Mouse (Mus musculus): ENCODE measurements around the gene Sorbs2. TPM values are rescaled to one million over a fixed set of nuclear protein-coding genes. Genes with fewer than 3 reads are reported as not detected.

Sorbs2 gene
- 110 and 127 TPM in 2 replicates for polyA plus RNA-seq (2012; rRNA removed)

DNA sequence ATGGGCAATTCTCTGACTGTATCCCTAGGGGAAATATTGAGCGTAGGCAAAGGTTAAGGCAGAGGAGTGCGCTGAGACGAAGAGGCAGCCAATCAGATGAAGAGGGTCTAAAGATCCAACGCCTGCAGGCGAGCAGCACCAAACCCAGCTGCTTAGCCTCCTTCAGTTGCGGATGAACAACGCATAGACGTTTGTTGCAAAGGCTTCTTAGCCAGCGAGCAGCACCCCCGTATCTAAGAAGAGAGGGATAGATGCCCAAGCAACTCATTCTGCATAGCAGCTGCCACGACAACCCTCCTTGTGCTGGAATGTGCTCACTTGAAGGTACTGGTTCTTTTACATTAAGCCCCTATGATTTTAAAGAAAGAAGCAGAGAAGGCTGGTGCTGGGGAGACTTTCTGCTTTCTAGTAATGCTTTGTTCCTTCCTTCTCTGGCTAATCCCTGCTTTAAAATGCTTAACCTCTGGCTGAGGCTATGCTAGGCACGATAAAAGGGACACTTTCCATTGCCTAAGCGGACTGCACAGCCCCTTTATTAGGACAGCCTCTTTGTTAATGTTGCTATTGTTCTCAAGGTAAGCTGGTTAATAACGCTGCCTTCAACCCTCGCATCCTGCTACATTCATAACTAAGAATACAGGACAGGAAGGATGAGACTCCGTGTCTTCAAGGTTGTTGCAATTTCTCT, at the start of gene Sorbs2:
Gene Sorbs2, plus strand, starts transcription at position 155 of the 688 bp plus-strand sequence.
- DNase-seq (ENCODE audit: low spot score) = no peak

DNA sequence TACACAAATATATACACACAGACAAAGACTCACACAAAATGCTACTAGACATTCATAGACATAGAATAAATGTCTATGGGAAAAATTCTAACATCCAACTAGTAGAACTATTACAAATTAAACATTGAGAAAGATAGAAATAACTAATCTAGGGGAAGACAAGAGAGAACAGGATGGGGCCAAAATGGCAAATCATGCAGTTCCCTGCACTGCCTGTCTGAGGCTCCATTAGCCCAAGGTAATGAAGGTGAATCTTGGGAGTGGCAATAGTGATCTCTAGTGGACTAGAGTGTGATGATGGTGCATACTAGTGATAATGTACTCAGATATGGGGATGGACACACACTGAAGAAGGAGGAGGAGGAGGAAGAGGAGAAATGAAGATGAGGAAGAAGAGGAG, 49.7 kb upstream of the Sorbs2 start:
- DNase-seq (ENCODE audit: low spot score) = no peak

DNA sequence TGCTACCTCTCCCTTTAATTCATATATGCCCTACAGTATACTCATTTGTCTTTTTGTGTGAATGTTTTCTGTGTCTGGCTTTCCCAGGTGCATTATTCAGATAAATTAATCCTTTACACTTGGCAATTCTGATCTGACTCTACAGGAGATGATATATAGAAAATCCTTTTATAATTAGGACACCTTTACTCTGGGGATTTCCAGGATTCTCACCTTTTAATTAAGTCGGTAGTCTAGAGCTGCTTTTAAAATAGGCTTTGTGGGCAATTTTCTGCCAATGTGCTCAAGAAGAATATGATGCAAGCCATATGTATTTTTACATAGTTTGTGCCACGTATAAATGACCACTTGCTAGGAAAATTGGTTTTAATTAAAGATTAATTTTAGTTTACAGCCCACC, 38.6 kb upstream of the Sorbs2 start:
- DNase-seq (ENCODE audit: low spot score) = no peak

DNA sequence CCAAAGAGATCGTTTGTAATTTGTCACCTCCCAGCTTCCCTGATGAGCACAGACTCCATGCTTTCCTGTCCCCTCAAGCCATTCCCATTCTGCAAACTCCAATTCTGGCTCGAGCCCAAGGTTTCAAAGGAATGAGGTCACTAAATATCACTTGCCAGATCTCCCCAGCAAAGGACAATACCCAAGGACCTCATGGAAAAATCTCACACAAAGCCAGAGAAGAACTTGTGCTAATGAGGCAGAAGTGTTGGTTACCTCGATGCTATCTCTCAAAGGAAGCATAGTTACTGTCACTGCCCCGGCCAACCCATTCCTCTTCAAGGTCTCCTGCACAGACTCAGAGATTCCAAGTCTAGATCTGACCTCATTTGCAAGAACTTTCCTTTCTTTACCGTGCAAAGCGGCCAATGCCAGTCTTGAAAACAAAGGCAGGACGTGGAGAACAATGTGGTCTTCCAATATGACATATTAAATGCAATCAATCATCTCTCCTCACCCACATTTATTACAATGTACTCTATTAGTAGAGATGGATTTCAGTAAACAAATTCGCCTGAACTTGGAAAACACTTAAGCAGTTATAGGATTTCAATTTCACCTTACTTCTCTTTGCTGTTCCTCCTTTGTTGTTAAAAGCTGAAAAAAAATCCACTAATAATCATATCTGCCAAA, 37.9 kb upstream of the Sorbs2 start:
- no peak for DNase-seq (ENCODE audit: low spot score)

DNA sequence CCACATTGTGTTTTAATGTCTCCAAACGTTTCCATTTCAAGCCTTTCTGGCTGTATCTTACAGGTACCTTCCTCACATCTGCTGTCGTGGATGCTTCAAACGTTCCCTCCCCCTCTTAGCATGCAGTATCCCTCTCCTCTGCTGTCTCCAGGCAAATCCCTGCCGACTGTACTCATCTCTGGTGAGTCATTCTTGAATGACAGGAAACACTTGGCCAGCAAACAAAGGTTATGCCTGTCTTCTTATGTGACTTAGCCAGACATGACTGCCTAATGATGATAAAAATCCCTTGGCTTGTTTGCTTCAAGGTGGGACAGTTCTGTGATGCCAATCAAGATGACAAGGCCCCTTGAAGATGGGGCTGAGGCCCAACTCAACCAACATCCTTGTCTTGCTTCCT, 26.7 kb upstream of the Sorbs2 start:
- DNase-seq (ENCODE audit: low spot score) = no peak

DNA sequence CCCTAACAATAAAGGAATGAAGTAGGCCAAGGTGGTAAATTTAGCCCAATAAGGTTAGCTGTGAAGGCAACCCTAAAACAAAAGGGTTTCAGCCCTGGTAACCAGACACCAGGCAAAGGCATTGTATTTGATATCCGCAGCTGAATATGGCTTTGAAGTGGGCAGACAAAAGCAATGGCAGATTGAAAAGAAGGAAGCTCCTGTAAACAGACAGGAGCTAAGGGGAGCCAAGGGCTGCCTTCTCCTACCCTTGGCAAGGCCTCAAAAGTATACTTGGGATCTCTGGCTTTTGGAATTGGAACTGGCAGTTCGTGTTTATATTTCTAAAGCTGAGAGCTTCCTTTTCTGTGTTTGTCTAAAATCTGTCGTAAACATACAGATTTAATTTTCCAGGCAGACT, 21.3 kb upstream of the Sorbs2 start:
- no peak for DNase-seq (ENCODE audit: low spot score)

DNA sequence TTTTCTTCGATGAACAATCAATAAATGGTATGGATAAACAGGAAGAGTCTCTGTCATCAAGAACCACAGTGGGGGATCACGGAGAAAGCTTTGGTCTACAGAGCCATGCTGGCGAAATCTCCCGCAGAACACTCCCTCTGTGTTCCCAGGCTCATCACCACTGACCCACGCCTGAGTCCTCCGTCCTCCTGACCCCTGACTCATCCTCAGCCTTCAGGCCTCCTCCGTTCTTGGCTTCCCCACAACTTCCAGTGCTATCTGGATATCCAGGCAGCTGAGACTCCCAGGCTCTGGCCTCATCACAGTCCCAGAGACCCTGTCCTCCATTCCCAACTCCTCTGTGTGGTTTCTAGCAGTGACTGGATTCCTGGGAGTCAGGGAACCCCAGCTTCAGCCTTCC, 3.6 kb upstream of the Sorbs2 start:
- no peak for DNase-seq (ENCODE audit: low spot score)

DNA sequence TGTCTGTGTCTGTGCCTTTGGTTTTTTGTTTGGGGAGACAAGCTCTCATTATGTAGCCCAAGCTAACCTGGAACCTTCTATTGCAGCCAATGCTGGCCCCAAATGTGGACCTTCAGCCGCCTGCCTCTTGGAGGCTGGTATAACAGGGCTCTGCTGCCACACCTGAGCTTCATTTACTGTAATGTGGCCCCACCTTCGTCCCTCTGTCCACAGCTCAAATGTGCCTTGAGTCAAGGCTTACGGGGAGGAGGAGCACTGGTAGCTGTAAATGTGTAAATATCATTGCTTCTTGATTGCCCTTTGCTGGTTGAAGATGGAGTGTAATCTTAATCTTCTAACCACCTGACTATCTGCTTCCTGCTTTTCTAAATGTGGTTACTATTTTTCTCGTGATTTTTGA, 1.2 kb upstream of the Sorbs2 start:
- DNase-seq (ENCODE audit: low spot score) = no peak

DNA sequence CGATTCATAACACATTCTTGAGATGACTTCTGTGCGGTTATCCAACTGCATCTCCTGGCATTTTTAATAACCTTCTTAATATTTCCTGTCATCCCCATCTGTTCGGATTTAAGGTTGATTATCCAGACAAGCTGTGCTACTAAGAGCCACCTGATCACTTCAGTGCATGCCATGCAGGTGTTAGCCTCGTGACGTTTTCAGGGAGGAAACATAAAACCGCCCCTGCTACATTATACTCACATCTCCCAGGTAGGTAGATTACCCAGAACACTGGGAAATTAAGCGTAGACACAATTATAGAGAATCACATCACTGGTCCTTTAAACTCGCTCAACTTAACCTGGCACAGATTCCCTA, 333 bp upstream of the Sorbs2 start:
- no peak for DNase-seq (ENCODE audit: low spot score)

DNA sequence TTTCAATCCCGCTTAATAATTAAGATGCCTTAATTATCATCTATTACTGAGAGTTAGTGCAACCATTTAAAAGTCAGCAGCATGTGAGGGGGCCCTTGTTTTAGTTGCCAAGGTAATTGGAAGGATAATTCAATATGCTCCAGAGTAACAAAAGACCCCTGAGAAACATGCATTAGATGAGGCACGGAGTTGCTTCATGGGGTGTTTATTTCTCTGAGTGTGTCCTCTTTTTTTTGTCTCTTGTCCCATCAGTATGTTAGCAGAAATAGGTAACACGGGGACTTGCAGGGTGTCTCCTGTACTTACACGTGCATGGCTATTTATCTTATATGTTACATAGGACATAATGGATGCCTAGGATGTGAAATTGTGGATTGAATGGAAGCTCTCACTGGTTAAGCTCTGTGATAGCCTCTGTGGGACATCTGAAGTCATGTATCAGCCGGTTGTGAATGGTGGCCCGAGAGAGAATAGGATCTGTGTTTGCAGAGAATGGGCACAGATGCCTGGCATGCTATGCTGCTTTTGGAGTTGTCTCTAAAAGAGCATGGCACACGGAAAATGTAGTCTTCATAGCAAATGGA, 1.0 kb downstream of the Sorbs2 start:
- DNase-seq (ENCODE audit: low spot score) = no peak

DNA sequence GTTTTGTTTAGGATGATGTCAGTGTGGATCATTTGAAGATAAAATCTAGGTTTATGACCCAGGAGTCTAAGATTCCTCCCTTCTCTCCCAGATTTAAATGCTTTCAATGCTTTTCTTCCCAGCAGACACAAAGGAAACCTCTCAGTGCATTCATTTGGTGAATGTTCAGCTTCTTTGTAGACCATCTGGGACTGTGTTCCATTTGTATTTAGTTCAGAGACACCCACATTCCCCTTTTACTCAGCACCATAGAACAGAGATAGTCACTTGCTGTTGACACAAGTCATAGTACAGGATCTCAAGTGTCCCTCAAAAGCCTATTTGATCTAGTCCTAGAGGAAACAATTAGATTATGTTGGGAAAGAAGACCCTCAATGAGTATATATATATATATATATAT, 4.8 kb downstream of the Sorbs2 start:
- DNase-seq (ENCODE audit: low spot score) = no peak

DNA sequence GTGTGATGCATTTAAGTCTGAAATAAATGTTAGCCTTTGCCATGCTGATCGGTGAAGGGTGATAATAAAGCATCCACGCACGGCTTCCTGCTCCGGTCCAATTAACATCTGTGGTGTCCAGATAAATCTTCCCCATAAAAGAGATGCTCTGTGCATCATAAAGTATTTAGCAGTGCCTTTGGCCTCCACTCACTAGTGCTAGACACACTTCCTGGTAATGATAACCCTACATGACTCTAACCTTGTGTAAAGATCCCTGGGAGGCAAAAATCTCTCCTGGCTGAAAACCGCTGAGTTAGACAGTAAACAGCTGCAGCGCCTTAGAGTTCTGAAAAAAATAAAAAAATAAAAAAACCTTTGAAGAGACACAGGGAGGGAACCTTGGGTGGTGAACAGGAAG, 14.0 kb downstream of the Sorbs2 start:
- DNase-seq (ENCODE audit: low spot score) = no peak

DNA sequence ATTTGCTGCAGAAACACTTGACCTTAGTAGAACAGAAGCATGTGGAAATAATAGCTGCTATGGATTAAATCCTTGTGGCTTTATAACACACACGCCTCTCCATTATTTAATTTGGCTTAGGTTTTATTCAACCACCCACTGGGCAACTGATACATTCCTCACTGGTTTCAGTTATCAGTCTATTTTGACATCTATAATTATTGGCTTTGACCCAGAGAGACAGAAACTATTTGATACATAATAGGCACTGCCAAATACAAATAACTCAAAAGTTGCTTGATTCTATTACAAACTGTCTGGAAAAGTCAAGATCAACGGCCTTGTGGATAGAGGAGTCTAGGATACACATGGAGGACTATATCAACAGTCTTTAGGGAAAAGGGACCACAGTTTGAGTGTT, 20.1 kb downstream of the Sorbs2 start:
- DNase-seq (ENCODE audit: low spot score) = no peak

DNA sequence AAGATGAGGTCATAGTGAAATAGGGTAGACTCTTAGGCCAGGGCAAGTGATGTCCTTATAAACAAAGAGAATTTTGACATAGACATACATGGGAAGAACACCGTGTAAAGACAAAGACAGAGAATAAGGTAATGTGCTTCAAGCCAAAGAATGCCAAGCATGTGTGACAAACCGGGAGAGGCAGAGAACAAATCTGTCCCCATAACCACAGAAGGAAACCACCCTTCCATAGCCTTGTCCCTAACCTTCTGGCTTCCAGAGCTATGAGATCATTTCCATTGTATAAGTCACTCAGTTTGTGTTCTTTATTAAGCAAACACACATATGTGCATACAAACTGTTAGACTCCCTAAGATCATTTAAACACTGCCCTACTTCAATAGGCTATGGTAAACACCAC, 21.3 kb downstream of the Sorbs2 start:
- no peak for DNase-seq (ENCODE audit: low spot score)

DNA sequence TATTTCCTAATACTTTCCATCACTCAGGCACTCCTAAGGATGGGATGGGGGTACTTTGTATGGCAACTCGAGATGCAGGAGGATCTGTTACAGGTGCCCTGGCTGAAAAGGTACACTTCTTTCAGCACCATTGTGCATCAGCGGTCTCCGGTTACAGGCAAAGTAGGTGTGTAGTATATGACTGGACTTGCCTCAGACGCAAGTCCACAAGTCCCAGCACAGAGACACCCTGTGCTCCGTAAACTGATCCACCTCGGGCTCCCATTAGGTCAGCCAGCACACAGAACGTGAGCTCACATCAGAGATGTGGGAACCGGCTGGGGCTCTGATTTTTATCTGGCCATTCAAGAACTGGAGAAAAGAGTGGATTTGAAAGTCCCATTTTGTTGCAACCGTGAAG, 29.0 kb downstream of the Sorbs2 start:
- DNase-seq (ENCODE audit: low spot score) = peak; percentile 21

DNA sequence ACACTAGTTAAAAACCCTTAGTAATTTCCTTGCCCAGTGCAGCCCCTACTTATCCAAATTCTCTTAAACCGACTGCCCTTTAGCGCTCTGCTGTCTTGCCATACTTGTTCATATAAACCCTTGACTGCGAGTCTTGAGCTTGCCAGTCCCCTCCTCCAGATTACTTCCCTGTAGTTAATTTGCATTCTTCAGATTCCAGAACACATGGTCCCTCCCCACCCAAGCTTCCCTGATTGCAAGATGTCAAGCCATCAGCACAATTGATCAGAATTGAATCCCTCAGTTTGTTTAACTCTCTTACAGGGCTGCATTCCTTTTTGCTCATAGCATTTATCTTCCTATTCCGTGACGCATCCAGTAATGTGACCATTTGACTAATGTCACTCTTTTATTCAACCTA, 32.9 kb downstream of the Sorbs2 start:
- DNase-seq (ENCODE audit: low spot score) = no peak

DNA sequence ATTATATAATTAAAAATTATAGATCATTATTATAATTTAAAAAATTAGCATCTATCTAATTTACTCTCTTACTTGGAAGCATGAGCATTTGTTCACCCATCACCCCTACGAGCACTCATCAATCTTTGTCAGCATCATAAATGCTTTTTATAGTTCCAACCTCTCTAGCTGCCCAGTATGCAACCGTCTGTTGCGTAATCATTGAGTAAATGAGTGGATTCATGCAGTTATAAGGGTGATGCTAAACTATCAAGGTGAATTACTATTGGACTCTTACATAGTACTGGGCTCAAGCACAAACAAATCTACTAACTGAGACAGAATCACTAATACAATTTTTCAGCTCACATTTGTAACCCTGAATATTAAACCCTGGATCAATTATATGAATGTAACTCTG, 44.6 kb downstream of the Sorbs2 start:
- no peak for DNase-seq (ENCODE audit: low spot score)

DNA sequence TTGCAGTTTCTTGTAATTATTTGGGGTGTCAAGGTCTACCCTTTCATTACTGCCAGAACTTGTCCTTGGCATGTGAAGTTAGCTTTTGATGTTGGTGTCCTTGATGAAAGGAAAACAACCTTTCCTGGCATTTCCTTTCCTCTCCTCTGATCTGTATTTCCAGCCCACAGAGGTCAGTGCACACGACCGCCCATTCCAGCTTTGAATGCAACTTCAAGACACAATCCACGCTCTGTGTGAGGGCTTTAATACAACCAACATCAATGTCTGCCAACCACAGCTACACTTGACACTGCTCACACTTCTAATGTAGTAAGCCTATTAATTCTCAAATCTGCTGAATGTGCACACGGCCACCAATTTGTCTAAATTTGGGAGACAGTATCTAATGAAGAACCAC, 47.0 kb downstream of the Sorbs2 start:
- DNase-seq (ENCODE audit: low spot score) = no peak

DNA sequence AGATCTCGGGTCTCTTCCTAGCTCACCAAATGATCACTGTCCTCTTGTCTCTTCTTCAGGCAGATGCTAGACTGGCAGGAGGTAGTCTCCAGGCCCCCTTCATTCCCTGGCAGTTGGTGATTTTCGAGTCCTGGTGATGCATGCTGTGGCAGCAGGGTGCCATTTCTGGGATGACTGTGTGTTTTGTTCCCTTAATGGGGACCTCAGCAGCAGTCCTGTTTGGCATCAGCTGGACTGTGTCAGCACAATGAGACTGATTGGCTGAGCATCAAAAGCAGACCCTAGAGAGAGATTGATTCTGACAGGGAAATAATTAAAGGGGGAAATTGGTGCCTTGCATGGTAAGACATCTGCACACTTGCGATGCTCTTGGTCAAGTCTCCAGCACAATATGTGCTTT, 50.3 kb downstream of the Sorbs2 start:
- no peak for DNase-seq (ENCODE audit: low spot score)

DNA sequence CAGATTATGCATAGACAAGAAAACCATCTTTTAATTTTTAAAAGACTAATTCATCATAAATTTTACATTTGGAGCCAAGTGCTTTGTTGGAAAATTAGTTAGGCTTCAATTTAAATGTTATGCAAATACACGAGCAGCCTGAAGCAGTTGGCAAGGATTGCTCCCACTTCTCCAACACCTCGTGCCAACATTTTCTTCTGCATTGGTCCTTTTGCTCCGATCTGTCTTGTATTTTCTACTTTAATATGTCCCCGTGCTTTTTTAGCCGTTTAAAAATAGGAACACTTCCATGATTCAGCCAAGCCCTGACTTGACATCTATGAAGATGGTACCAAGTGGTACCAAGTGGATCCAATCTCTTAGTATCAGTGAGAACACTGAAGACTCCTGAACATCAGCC, 50.8 kb downstream of the Sorbs2 start:
- DNase-seq (ENCODE audit: low spot score) = no peak

DNA sequence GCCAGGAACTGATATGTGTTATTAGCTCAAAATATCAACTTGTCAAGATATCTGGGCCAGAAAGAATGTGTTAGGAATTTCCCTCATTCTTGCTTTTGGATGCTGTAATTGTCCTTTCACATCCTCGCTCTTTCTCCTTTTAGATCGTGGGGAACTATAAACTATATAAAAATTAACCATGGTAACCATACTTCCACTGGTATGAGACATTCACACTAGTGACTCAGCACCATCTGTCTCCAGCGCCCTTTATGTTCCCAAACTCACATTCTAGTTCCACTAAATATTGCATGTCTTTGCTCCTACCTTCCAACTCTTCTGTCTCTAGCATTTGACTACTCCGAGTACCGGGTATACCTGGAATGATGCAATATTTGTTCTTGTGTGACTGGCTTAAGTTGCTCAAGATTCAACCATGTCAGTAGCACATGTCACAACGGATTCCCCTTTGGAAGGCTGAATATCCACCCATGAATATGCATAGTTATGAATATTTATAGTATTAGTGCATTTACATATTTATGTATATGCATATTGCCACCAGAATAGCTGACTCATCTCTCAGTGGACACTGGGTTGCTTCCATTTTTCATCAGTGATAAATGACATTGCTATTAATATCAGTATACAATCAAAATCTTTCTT, 51.7 kb downstream of the Sorbs2 start:
- DNase-seq (ENCODE audit: low spot score) = no peak

DNA sequence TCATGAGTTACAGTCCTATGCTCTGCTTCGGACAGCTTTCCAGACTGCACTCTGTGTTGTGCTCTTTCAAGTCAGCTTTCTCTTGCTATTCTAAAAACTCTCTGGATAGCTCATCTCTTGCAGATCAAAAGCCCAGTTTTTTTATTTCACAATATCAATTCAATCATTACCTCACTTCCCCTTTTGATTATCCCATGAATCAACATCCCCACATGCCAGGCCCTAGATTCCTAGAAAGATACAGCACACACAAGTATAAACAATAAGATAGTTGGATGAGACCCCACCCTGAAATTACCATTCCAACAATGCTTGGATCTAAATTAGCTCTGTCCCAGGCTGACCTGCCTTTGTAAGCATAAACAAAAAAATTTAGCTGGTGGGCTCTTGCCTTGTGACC, 57.6 kb downstream of the Sorbs2 start:
- DNase-seq (ENCODE audit: low spot score) = no peak

DNA sequence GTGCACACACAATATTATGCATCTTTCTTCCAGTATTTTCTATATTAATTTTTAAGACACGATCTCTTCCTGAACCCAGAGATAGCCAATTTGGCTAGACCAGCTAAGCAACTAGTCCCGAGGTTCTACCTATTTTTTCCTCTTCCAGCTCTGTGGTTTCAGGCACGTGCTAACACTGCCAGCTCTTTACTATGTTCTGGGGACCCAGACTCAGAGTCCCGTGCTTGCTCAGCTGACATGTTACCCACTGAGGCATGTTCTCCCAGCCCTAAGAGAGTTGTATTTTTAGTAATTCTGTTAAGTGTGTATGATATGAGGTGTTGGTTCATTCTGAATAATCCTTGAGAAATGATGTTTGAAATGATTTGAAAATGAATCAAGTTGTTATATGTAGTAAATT, 62.5 kb downstream of the Sorbs2 start:
- DNase-seq (ENCODE audit: low spot score) = no peak

All from urinary bladder, adult 2 months (tissue).